Mouse (Mus musculus): ENCODE measurements around the gene Olfr1155.

Gene Olfr1155

DNA sequence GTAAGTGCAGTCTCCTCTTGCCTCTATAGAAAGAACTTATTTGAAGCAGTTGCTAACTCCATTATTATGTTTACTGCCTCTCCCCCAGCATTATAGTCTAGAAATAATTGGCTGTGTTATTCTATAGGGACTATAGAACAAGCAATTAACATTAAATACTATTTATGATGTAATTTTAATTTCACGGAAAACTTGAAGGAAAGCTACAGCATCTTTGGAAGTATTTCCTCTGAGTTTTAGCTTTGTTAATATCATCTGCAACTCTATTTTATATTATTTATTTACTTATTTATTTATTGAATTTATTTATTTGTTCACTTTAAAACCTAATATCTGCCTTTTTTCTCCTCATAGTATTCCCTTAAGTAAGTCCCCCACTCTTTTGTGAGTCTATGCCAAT lies at the start of gene Olfr1155:
Gene Olfr1155 (minus strand): TSS at position 101 of the 400 bp plus-strand sequence.
- DNase-seq (ENCODE audit: low spot score) = no peak

DNA sequence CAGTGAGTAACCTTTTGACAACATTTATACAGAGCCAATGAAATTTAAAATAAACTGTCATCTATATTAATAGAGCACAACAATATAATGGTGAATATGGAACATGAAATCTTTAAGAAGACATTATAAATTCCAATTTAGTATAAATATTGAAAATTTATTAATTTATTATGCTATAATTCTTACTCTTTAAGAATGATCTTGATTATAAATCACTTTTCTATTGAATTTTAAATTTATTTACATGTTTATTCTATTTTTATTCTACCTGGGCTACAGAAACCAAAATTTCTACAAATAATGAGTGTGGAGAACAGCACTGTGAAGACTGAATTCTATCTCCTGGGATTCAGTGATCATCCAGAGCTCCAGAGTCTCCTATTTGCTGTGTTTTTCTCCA lies 44.9 kb upstream of the Olfr1155 start, which contains the start of gene Olfr1158:
Gene Olfr1158 (plus strand): TSS at position 301 of the 400 bp plus-strand sequence.
- no peak for DNase-seq (ENCODE audit: low spot score)

DNA sequence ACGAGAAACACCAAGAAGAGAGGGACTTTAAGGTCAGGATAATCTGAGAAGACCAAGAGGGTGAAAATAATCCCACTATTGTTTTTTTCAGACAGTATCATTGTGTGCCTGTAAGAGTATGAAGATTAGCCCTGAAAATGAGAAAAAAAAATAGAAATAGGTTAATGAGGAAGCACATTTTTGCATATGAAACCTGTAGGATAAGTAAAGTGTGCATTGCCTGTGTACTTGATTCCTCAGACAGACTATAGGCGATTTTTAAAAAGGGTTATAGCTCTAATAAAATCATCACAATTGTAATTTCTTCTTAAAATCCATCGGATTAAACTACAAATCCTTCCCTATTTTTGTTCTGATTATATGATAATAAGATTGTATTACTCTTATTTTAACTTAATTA lies 29.6 kb upstream of the Olfr1155 start, which contains the start of gene Olfr74:
Gene Olfr74 (minus strand): TSS at position 101 of the 400 bp plus-strand sequence.
- no peak for DNase-seq (ENCODE audit: low spot score)

DNA sequence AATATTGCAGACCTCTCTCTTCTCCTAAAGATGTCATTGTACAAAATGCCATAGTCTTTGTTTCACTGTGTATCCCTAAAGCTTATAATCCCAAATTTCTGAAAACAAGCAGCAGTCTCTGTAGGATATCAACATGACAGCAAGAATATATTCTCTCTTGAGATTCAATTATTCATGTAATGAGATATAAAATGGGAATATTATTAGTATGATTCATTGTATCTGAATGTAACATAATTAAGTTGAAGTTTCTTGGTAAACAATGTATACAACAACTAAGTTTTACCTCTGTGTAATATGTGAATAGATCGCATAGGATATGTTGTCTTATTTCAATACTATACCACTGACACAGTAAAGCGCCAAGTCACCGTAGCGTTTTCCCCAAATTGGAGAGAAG lies 23.3 kb upstream of the Olfr1155 start, which contains the start of gene Olfr1157:
Gene Olfr1157 (minus strand): TSS at position 101 of the 400 bp plus-strand sequence.
- no peak for DNase-seq (ENCODE audit: low spot score)

DNA sequence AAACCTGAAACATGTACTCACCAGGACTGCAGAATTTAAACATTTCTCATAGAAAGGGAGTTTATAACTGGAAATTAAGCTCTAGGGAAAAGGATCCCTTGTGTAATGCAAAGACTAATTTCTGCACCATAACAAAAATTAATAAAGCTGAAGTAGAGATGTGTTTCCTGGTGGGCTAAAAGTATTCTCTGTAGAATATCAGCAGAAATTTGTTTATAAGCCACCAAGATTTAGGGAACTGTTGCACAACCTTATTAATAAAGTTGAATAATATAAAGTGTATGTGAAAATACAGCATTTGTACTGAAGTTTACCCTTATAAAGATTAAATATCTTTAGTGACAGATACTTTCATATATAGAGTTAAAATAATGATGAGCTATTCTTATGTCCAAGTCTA lies 8.1 kb upstream of the Olfr1155 start, which contains the start of gene Olfr1156:
Gene Olfr1156 (minus strand): TSS at position 101 of the 400 bp plus-strand sequence.
- DNase-seq (ENCODE audit: low spot score) = no peak

DNA sequence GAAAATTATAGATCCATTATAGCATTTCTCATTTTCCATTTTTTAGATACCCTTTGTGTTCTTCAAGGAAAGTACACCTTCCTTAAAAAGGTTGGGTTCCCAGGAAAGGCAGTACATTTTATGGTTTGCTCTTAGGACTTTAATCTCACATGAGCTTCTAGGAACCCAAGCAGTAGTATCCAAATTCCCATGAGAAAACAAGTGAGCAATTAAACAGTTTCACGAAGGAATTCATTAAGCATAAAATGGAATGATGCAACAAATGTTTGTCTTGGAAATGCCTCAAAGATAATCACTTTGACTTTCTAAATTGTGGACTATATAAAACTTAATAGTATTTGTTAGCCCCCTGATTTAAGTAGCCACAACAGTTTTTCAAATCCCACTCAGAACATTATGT lies 39.9 kb downstream of the Olfr1155 start, which contains the start of gene Olfr1154:
Gene Olfr1154 (minus strand): TSS at position 101 of the 400 bp plus-strand sequence.
- no peak for DNase-seq (ENCODE audit: low spot score)

DNA sequence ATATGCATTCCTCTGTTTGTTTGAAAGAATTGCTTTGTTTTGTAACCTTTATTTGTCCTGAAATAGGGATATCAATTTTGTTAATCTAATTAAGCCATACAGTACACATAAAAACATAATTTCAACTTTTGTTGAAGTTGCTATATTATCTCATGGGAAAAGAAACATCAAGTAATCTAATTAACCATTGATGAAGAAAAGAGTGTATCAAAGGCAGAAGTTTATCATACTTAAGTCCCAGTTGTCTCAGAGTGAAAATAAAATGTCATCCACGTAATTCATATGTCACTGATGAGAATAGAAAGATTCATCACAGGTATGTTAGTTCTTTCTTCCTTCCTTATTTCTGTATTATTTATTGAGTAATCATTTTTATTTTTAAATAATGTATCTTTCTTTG lies 50.3 kb downstream of the Olfr1155 start, which contains the start of gene Olfr1153:
Gene Olfr1153 (plus strand): TSS at position 301 of the 400 bp plus-strand sequence.
- no peak for DNase-seq (ENCODE audit: low spot score)
